Mouse (Mus musculus): ENCODE measurements at regions not wholly inside any gene's neighbourhood (a gene's known extent, or its start where the extent isn't known, plus 50 kb on each side); places are given as distances from the start of the nearest gene placed in this dataset.

GRCm38 (mm10) chr12:73446148-73446547 is 100.0 kb downstream of the Tmem30b start:
- DNase-seq (ENCODE audit: low spot score) = no peak

GRCm38 (mm10) chr12:73445562-73445961 is 100.6 kb downstream of the Tmem30b start:
- DNase-seq (ENCODE audit: low spot score) = no peak

GRCm38 (mm10) chr12:73445128-73445527 is 101.1 kb downstream of the Tmem30b start:
- no peak for DNase-seq (ENCODE audit: low spot score)

- DNase-seq (ENCODE audit: low spot score) = no peak
These were observed 104.9 kb downstream of the Tmem30b start for GRCm38 (mm10) chr12:73441326-73441725.

GRCm38 (mm10) chr12:73434684-73435083 is 111.5 kb downstream of the Tmem30b start:
- DNase-seq (ENCODE audit: low spot score) = no peak

GRCm38 (mm10) chr12:73432546-73432945 is 113.6 kb downstream of the Tmem30b start:
- no peak for DNase-seq (ENCODE audit: low spot score)

- no peak for DNase-seq (ENCODE audit: low spot score)
These were observed 118.0 kb downstream of the Tmem30b start for GRCm38 (mm10) chr12:73428171-73428570.

GRCm38 (mm10) chr12:73424814-73425213 is 121.4 kb downstream of the Tmem30b start:
- DNase-seq (ENCODE audit: low spot score) = no peak

GRCm38 (mm10) chr12:73417101-73417500 is 129.1 kb downstream of the Tmem30b start:
- no peak for DNase-seq (ENCODE audit: low spot score)

DNA sequence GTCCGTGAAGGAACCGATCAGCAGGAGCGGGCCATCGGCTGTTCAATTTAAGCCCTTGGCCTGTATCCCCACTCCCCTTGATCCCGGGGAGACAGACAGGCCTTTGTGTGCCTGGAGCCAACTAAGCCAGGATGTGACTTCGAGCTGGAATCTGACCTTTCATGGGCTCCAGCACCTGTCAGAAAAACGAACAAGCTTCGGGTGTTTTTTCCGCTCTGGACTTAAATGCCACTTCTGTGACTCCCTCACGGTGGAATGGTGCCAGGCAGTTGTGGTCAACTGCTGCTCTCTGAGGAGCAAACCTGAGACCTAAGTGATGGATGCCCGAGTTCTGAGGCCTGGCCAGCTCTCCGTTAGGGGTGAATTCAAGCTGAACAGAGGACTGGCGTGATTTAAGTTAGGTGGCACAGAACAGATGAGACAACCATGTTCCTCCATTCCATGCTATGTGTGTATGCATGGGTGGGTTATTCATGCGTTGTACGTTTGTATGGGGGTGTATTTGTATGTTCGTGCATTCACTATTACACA is 129.8 kb downstream of the Tmem30b start:
- DNase-seq (ENCODE audit: low spot score) = no peak

GRCm38 (mm10) chr12:73415856-73416366 is 129.3 kb downstream of the Slc38a6 start:
- no peak for DNase-seq (ENCODE audit: low spot score)

GRCm38 (mm10) chr12:73413439-73414196 is 127.0 kb downstream of the Slc38a6 start:
- DNase-seq (ENCODE audit: low spot score) = no peak

- no peak for DNase-seq (ENCODE audit: low spot score)
These were observed 125.9 kb downstream of the Slc38a6 start for GRCm38 (mm10) chr12:73412500-73412899.

GRCm38 (mm10) chr12:73410924-73411323 is 124.3 kb downstream of the Slc38a6 start:
- no peak for DNase-seq (ENCODE audit: low spot score)

GRCm38 (mm10) chr12:73409481-73410085 is 123.0 kb downstream of the Slc38a6 start:
- DNase-seq (ENCODE audit: low spot score) = no peak

GRCm38 (mm10) chr12:73408614-73409013 is 122.0 kb downstream of the Slc38a6 start:
- DNase-seq (ENCODE audit: low spot score) = no peak

DNA sequence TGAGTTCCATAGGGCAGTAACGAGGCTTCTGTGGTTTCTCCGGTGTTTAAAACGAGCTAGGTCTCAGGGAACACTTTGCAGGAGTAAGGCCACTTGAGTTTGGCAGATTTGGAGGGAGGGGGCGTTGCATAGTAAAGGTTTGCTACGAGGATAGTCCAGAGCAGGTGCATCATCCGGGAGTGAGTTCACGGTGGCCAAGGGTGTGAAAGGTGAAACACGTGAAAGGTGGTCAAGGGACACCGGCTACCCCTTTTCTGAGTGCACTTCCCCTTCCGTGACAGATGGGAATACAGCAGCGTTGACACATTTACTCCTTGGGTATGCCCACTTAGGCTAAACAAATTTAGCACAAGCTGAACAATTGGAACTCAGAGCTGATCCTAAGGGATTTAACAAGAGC is 121.6 kb downstream of the Slc38a6 start:
- no peak for DNase-seq (ENCODE audit: low spot score)

DNA sequence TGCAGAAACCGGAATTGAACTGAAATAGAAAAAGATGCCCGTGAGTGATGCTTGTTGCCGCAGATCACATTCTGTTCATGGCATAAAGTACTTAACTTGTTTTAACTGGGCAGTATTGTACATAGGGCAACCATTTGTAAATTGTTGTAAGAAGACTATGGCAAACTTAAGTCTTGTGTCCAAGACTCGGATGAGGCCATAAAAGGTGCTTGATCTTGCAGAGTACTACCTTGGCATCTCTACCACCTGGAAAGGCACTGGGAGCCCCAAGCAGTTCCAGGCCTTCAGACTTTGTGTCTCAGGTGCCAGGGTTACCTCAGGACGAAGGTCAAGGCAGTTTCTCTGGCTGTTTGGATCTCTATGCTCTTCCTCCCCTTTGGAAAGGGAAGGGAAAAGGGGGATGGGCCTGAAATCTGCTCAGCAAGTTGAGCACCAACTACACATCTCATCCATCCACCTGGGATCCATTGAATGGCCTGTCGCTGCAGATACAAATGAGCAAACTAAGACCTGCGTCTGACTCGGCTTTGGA is 120.0 kb downstream of the Slc38a6 start:
- no peak for DNase-seq (ENCODE audit: low spot score)

GRCm38 (mm10) chr12:73405583-73405982 is 119.0 kb downstream of the Slc38a6 start:
- no peak for DNase-seq (ENCODE audit: low spot score)

- DNase-seq (ENCODE audit: low spot score) = no peak
These were observed 118.5 kb downstream of the Slc38a6 start for GRCm38 (mm10) chr12:73405106-73405505.

GRCm38 (mm10) chr12:73403906-73404474 is 117.4 kb downstream of the Slc38a6 start:
- no peak for DNase-seq (ENCODE audit: low spot score)

Data from yolk sac, embryonic 10.5 days (tissue).